Mouse (Mus musculus) common myeloid progenitor, adult 5-6 weeks (primary cell): ENCODE data around the gene Syt15. TPM values are rescaled to one million over a fixed set of nuclear protein-coding genes. Genes with fewer than 3 reads are reported as not detected.
"Not testable (repeated sequence)": the region's sequence is repeated elsewhere in the genome, so short reads cannot be mapped to it uniquely, and the experiment has no call there.

ENCODE experiments used
- ATAC-seq: replicated peaks from 2 replicates; pipeline ENCODE4 v1.8.0; 2016; ENCODE audit warnings: low read depth, mild to moderate bottlenecking, moderate TSS enrichment, inconsistent platforms; ENCODE audit not compliant: poor library complexity, severe bottlenecking
- total RNA-seq: library from RNA; stranded (forward); fragments of 200-1000, 187-1606 nt; gene quantifications from 2 replicates; pipeline ENCODE4 v1.2.3, GENCODE M21; 2017

The Syt15 gene
- total RNA-seq, 1 experiment from 2014 or later, result not detected

DNA sequence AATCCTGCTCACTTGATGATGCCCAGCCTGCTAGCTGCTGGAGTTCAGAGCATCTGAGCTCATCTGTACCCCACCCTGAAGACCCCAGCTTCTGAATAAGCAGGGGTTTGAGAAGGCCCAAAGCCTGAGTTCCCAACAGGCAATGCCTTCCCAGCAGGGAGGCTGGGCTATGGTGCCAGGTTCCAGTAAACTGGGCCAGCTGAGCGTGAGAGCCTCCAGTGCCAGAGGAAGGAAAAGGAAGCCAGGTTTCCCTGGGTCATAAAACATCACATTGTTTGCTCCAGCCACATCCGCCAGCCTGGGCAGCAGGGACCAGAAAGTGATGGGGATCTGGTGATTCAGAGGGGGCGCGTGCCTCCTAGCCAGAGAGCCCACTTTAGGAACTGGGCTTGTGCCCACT lies 7.2 kb downstream of the Syt15 start:
- no peak for ATAC-seq

DNA sequence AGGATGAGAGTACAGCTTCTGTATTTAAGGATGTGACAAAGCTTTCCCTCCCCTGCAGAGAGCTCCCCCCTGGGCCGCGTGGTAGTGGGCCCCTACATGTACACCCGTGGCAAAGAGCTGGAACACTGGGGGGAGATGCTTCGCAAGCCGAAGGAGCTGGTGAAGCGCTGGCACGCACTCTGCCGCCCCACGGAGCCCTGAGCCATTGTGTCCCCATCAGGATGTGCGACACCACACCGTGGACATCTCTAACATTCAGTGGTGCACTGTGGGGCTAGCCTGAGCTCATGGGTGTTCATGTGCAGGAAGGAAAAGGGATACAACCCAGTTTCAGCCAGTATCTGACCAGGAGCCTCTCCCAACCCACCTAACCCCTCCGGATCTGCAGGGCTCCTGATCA lies 8.6 kb downstream of the Syt15 start:
- no peak for ATAC-seq

GRCm38 (mm10) chr14:34228830-34229506 lies 9.6 kb downstream of the Syt15 start:
- no peak for ATAC-seq

DNA sequence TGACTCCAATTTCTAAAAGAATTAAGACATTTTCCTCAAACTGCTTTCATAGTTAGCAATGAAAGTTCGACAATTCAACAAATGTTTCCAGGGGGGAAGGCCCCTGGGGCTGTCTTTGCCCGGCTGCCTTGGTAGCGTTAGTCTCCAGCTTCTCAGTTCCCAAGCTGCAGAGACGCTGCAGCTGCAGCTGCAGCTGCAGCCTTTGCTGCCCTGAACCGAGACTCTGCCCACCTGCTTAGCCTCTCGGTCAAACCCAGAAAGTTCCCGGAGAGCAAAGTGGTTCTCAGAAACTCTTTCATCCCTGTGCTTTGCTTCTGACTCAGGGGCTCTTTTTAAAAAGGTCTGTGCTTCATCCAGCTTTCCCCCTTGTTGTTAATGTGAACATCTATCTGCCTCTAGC lies 12.9 kb downstream of the Syt15 start:
- no peak for ATAC-seq

DNA sequence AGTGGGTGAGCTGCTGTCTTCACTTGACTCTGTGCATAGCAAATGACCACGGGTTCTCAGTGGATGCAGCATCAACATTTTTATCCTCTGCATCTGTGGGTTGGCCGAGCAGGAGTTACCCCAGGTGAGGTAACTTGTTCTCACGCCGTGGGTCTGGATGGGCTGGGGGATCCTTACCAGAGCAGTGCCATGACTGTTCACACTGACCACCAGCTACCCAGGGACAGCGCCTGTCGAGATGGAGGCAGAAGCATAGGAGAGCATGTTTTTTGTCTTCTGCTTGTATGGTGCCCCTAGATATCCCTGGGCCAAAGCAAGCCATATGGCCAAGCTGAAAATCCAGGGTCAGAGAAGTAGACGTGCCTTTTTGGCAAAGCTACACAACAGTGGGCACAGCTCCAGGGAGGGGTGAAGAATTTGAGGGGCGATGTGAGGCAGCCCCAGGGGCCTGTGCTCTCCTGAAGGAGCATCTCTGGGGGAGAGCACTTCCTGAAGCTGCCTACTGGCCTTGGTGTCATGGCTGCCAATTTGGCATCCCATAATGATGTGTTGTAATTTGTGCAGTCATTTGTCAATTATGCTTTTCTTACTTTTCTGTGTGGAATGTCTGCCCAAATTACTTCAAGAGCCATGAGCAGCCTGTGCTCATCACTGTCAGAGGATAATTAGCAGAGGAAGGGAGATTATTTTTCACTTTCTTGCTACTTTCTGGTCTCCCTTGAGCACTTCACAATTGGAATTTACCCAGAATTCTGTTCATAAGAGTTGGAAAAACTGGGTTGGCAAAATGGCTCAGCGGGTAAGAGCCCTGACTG lies 13.7 kb downstream of the Syt15 start:
- no peak for ATAC-seq

- ATAC-seq, result no peak
Observed at GRCm38 (mm10) chr14:34233846-34234245, 14.5 kb downstream of the Syt15 start.

DNA sequence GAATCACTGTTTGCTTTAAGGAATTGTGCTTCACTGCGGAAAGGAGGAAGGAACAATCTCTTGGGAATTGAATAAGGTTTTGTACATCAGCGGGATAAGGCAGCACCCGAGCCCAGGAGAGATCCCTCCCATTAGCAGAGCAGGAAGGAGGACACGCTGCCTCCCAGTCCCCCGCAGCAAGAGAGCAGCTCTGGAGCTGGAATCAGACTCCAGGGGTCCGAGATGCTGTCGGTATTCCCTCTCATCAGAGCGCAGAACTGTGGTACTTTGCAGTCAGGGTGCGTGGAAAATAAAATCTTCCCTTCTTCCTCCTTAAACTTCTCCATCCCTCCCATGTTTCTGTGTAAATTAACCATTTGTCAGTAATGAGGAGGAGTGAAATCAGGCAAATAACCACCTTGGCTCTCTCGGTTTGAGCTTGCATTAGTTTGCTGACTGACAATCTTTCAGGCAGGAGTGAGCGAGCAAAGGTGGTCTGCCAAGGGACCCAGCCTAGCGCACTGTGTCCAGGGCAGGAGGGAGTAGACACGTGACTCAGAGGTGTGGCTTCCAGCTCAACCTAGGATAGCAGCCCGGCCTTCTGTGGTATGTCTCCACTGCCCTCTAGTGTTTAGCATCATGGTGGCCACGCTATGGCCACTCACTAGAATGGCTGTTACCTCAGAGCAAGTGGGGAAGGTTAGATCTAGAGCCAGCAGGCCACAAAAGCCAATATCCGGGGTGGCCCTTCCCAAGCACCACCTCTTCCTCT lies 15.4 kb downstream of the Syt15 start:
- ATAC-seq, result peak; percentile 100

DNA sequence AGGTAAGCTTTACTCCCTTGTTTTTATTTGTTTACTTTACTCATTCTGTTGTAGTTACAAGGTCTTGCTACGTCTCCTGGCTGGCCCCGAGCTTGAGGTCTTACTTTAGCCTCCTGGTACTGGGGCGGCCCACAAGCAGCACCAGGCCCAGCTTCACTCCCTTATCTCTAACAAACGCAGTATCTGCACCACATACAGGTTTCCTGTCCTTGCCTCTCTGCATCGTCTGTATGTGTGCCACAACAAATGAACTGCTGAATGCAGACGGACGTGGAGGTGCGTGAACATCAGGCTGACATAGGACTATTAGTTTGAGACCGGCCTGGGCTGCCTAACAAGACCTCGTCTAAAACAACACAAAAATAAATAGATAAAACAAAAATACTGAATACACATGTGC lies 20.9 kb downstream of the Syt15 start:
- 0 out of 2 replicates have a peak, but pooled peaks have one; percentile 25 for ATAC-seq

DNA sequence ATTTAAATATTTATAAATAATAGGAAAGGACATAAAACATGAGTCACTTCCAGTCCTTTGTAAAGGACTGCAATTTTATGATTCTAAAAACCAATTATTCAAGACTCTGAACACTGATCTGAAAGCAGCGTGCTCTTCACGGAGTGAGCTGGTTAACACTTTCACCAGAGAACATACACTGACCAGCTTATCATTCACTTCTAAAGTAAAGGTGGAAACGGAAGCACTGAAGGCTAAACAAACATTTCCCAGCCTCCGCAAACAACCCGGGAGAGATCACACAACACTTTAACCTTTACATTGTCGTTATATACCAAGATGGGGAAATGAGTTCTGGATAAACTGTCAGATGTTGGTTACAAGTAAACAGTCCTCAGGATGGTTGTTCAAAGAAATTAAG lies 21.3 kb downstream of the Syt15 start:
- ATAC-seq, result no peak

DNA sequence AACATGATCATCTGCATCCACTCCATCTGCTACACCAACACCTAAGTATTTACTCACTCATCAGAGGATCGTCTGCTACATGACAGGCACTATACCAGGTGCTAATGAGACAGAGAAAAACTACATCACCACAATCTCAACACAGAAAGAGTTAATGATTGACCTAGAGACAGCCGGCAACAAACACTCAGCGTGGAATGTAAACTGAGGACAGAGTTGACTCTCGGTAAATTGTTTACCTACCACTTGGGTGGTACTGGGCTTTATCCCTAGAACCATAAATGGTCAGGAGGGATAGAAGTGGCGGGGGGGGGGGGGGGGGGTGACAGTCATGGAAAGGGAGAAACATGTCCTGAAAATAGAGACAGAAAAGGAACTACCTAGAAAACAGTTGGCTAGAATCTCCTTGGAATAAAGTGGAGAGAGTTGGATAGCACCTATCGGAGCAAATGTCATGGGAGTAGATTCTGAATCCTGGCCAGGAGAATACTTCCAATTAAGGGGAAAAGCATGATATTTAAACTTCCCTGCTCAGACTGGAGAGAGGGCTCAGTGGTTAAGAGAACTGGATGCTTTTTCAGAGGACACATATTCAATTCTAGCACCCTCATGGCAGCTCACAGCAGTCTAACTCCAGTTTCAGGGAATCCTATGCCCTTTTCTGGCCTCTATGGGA lies 33.2 kb downstream of the Syt15 start:
- ATAC-seq, result no peak

- no peak for ATAC-seq
Observed at GRCm38 (mm10) chr14:34253261-34253660, 33.9 kb downstream of the Syt15 start.

DNA sequence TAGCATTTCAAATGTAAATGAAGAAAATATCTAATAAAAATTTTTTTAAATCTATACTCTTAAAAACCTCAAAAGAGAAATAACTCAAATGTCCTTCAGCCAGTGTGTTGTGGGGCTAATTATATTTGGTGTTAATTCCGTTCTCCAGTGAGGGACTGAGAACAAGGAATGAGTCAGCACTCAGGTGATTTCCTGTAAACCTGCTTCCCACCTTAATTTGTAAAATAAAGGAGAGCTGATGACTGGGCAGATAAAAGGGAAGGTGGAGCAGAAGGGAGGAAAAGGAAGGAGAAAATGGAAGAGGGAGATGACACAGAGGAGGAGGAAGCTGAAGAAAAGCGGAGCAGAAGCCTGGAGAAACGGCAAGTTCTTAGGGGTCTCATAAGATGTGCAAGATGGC lies 39.1 kb downstream of the Syt15 start:
- not testable (repeated sequence) for ATAC-seq

DNA sequence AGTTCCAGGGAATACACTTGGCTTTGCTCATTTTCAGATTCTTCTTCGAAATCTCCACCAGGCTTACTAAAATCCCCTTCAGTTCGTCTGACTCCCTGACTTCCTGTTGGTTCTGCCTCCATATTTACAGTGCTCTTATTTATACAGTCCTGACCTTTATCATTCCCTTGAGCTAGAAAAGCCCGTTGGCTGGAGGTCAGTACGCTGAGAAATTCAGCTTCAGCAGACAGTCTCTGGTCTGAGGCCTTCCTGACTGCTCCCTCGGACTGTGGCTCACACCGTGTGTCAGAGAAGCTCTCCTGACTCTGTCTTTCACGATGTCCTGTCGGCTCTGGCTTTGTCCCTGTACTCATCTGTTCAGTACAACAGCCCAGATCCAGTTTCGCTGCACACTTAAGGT lies 48.7 kb downstream of the Syt15 start:
- ATAC-seq, result no peak

DNA sequence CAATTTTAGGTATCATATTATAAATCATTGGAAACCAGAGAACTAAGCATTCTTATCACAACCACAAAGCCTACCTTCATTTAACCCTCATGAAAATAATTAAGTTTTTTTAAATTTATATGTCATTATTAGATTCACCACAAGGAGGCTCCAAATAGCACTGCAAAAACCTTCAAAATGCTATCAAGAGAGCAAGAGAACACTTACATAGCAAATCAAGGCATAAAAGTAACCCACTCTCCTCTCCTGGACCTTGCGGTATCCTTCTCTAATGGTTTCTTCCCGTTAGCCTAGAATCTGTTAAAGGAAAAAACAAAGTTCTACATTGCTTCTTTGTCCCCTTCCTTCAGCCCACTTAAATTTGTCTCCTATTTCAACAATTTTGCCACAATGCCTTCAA lies 53.9 kb downstream of the Syt15 start:
- ATAC-seq, result peak; percentile 74

- ATAC-seq, result no peak
Observed at GRCm38 (mm10) chr14:34274141-34274540, 54.7 kb downstream of the Syt15 start.

GRCm38 (mm10) chr14:34275225-34275624 lies 55.8 kb downstream of the Syt15 start:
- ATAC-seq, result no peak

GRCm38 (mm10) chr14:34279726-34280125 lies 60.3 kb downstream of the Syt15 start:
- ATAC-seq, result no peak
